Comparison of ENCODE assay signal across 17 mouse cellular contexts in genomic region chr11:53528397-53529252, GRCm38 (mm10). TPM values are rescaled to one million over a fixed set of nuclear protein-coding genes. Genes with fewer than 3 reads are reported as not detected.
DNase-seq lines count a peak whose midpoint lies in the region; ATAC-seq and TF ChIP-seq lines count a peak whose summit lies in the region.
"Had no signal": no experiment of that assay in that cellular context is flagged by ENCODE, and none has a peak within 500 bp of the region (broad histone marks: within the 10 kb centered on the region; RNA-seq: fewer than 3 reads in every experiment).

No protein-coding gene starts in this region.

- no peak overlapping the region for H3K9ac ChIP-seq in forebrain, embryonic 15.5 days (replicated peaks)
- H3K9ac ChIP-seq in forebrain, embryonic 12.5 days = no peak overlapping the region
- no peak overlapping the region for H3K9ac ChIP-seq in liver, embryonic 16.5 days (ENCODE audit: low read depth, low read length)
- H3K9ac ChIP-seq: hindbrain, embryonic 13.5 days had no signal

- DNase-seq in layer of hippocampus, adult 2 months (ENCODE audit: low spot score in 2 of 2) = no peak
- no peak for DNase-seq in layer of hippocampus, postnatal 36 days
- DNase-seq in Muller cell, postnatal 12 days (ENCODE audit: inconsistent ontology term) = peak; percentile 78
- no peak for DNase-seq in adrenal gland, postnatal 4 days (ENCODE audit: low spot score in 2 of 2)
- DNase-seq in spleen, postnatal 36 days (ENCODE audit: low spot score in 2 of 2) = no peak
- DNase-seq: thymus, postnatal 14 days had no signal

- H3K27me3 ChIP-seq in forebrain, embryonic 15.5 days = no peaks in the 10 kb centered on the region
- no peaks in the 10 kb centered on the region for H3K27me3 ChIP-seq in forebrain, embryonic 12.5 days
- no peaks in the 10 kb centered on the region for H3K27me3 ChIP-seq in liver, embryonic 16.5 days (ENCODE audit: control insufficient read depth, insufficient read depth, low read depth, low read length)
- H3K27me3 ChIP-seq: hindbrain, embryonic 13.5 days; liver, embryonic 15.5 days had no signal

- no peak overlapping the region for H3K4me2 ChIP-seq in forebrain, embryonic 15.5 days (replicated peaks)
- H3K4me2 ChIP-seq in forebrain, embryonic 12.5 days = no peak overlapping the region
- no peak overlapping the region for H3K4me2 ChIP-seq in liver, embryonic 16.5 days (ENCODE audit: low read depth, low read length)
- H3K4me2 ChIP-seq: hindbrain, embryonic 13.5 days; liver, embryonic 15.5 days had no signal

- ATAC-seq in forebrain, embryonic 15.5 days (replicated peaks) = no peak
- ATAC-seq in forebrain, embryonic 12.5 days (ENCODE audit: low FRiP score) = no peak
- 0 out of 2 replicates have a peak, but pooled peaks have one; percentile 14 for ATAC-seq in liver, embryonic 16.5 days (ENCODE audit: low read depth)

- no peak for TF ChIP-seq CTCF in layer of hippocampus, adult 2 months (conservative IDR thresholded peaks at IDR 0.05)

- WGBS in forebrain, embryonic 15.5 days = 87% methylated on average over 9 of the region's 9 CpGs
- 89% methylated on average over 7 of the region's 9 CpGs for WGBS in forebrain, embryonic 12.5 days
- WGBS in liver, embryonic 16.5 days (ENCODE audit: insufficient replicate concordance) = 49% methylated on average over 9 of the region's 9 CpGs

- H3K36me3 ChIP-seq in forebrain, embryonic 15.5 days = peaks cover 7% of the 10 kb centered on the region
- H3K36me3 ChIP-seq in forebrain, embryonic 12.5 days (replicated peaks) = peaks cover 7% of the 10 kb centered on the region; the same call in 1 of the 2 replicates
- peaks cover 2% of the 10 kb centered on the region for H3K36me3 ChIP-seq in liver, embryonic 16.5 days (ENCODE audit: control insufficient read depth, insufficient read depth)

- H3K27ac ChIP-seq in forebrain, embryonic 15.5 days (replicated peaks) = 0 out of 2 replicates have a peak overlapping the region, but pooled peaks have one; percentile 29
- no peak overlapping the region for H3K27ac ChIP-seq in forebrain, embryonic 12.5 days
- peak overlapping the region; percentile 79 for H3K27ac ChIP-seq in layer of hippocampus, adult 2 months
- no peak overlapping the region for H3K27ac ChIP-seq in liver, embryonic 16.5 days (ENCODE audit: low read length)
- H3K27ac ChIP-seq: hindbrain, embryonic 13.5 days; kidney, postnatal 0 days; liver, embryonic 15.5 days had no signal

- no peaks in the 10 kb centered on the region for H3K9me3 ChIP-seq in forebrain, embryonic 15.5 days
- H3K9me3 ChIP-seq in forebrain, embryonic 12.5 days = no peaks in the 10 kb centered on the region
- H3K9me3 ChIP-seq in liver, embryonic 16.5 days (replicated peaks; ENCODE audit: control insufficient read depth, low read length) = no peaks in the 10 kb centered on the region
- H3K9me3 ChIP-seq: hindbrain, embryonic 13.5 days; liver, embryonic 15.5 days had no signal

- H3K4me1 ChIP-seq in forebrain, embryonic 15.5 days = peaks cover 19% of the 10 kb centered on the region
- peaks cover 12% of the 10 kb centered on the region for H3K4me1 ChIP-seq in forebrain, embryonic 12.5 days
- peaks cover 16% of the 10 kb centered on the region for H3K4me1 ChIP-seq in liver, embryonic 16.5 days (ENCODE audit: control insufficient read depth, low read depth, low read length)

- no peak overlapping the region for H3K4me3 ChIP-seq in forebrain, embryonic 15.5 days
- no peak overlapping the region for H3K4me3 ChIP-seq in forebrain, embryonic 12.5 days (replicated peaks)
- H3K4me3 ChIP-seq in layer of hippocampus, adult 2 months = no peak overlapping the region
- no peak overlapping the region for H3K4me3 ChIP-seq in liver, embryonic 16.5 days (ENCODE audit: low read depth, low read length)
- H3K4me3 ChIP-seq: hindbrain, embryonic 13.5 days; liver, embryonic 15.5 days had no signal

RNA-seq across cellular contexts. Expression of gene Sept8, which starts 9.6 kb away (rescaled TPM):
- polyA plus RNA-seq in forebrain, embryonic 15.5 days (2015; fragmentation: Nextera tagmentation; extraction: Ambion mirVana) = 21.6 and 23.1 TPM in 2 replicates
- 22.5 and 23.7 TPM in 2 replicates for polyA plus RNA-seq in forebrain, embryonic 12.5 days (2016; fragmentation: Nextera tagmentation; extraction: Ambion mirVana)
- 100 to 1,000 TPM; 240 to 254 TPM for total RNA-seq in layer of hippocampus, adult 2 months (2021)
- total RNA-seq in layer of hippocampus, postnatal 36 days (2021) = 100 to 1,000 TPM; 256 to 257 TPM
- polyA plus RNA-seq in liver, embryonic 16.5 days (2015; fragmentation: Nextera tagmentation; extraction: Ambion mirVana) = 16.5 and 18.9 TPM in 2 replicates
- 10 to 100 TPM; 60.4 to 65.7 TPM for total RNA-seq in adrenal gland, postnatal 4 days (2021)

RNA-seq across cellular contexts. Expression of gene Kif3a, which starts 38.6 kb away (rescaled TPM):
- polyA plus RNA-seq in forebrain, embryonic 15.5 days (2015; fragmentation: Nextera tagmentation; extraction: Ambion mirVana) = 262 and 280 TPM in 2 replicates
- polyA plus RNA-seq in forebrain, embryonic 12.5 days (2016; fragmentation: Nextera tagmentation; extraction: Ambion mirVana) = 120 and 145 TPM in 2 replicates
- 100 to 1,000 TPM; 130 to 133 TPM for total RNA-seq in layer of hippocampus, adult 2 months (2021)
- total RNA-seq in layer of hippocampus, postnatal 36 days (2021) = 100 to 1,000 TPM; 131 to 139 TPM
- 7.4 and 9.7 TPM in 2 replicates for polyA plus RNA-seq in liver, embryonic 16.5 days (2015; fragmentation: Nextera tagmentation; extraction: Ambion mirVana)
- 10 to 100 TPM; 27.5 to 30.1 TPM for total RNA-seq in adrenal gland, postnatal 4 days (2021)

RNA-seq across cellular contexts. Expression of gene Sowaha, which starts 48.6 kb away (rescaled TPM):
- polyA plus RNA-seq in forebrain, embryonic 15.5 days (2015; fragmentation: Nextera tagmentation; extraction: Ambion mirVana) = 1.8 and 1.9 TPM in 2 replicates
- 1.1 and 1.6 TPM in 2 replicates for polyA plus RNA-seq in forebrain, embryonic 12.5 days (2016; fragmentation: Nextera tagmentation; extraction: Ambion mirVana)
- 100 to 1,000 TPM; 137 to 142 TPM for total RNA-seq in layer of hippocampus, adult 2 months (2021)
- total RNA-seq in layer of hippocampus, postnatal 36 days (2021) = 100 to 1,000 TPM; 140 to 143 TPM
- 13.5 and 15.9 TPM in 2 replicates for polyA plus RNA-seq in liver, embryonic 16.5 days (2015; fragmentation: Nextera tagmentation; extraction: Ambion mirVana)
- 1 to 10 TPM; 1.7 to 2.2 TPM for total RNA-seq in adrenal gland, postnatal 4 days (2021)

RNA-seq across cellular contexts. Expression of gene Gm9945, which starts 48.7 kb away (rescaled TPM):
- polyA plus RNA-seq in forebrain, embryonic 15.5 days (2015; fragmentation: Nextera tagmentation; extraction: Ambion mirVana) = 0.50 TPM in 1 of 2 replicates, not detected in the other
- 0.29 TPM in 1 of 2 replicates, not detected in the other for polyA plus RNA-seq in forebrain, embryonic 12.5 days (2016; fragmentation: Nextera tagmentation; extraction: Ambion mirVana)
- total RNA-seq in layer of hippocampus, adult 2 months (2021) = 1 to 10 TPM; 2.5 to 3.4 TPM
- 1 to 10 TPM; 2.3 TPM for total RNA-seq in layer of hippocampus, postnatal 36 days (2021)
- 0.49 and 0.64 TPM in 2 replicates for polyA plus RNA-seq in liver, embryonic 16.5 days (2015; fragmentation: Nextera tagmentation; extraction: Ambion mirVana)
- not detected for total RNA-seq in adrenal gland, postnatal 4 days (2021)
- total RNA-seq: adrenal gland, postnatal 10 days; gastrocnemius, postnatal 10 days had no signal
- polyA plus RNA-seq: embryonic facial prominence, embryonic 14.5 days; hindbrain, embryonic 13.5 days; kidney, postnatal 0 days; small intestine, adult 2 months had no signal

RNA-seq across cellular contexts. Expression of gene Gm9837, which starts 58.3 kb away (rescaled TPM):
- not detected in 2 replicates for polyA plus RNA-seq in forebrain, embryonic 15.5 days (2015; fragmentation: Nextera tagmentation; extraction: Ambion mirVana)
- polyA plus RNA-seq in forebrain, embryonic 12.5 days (2016; fragmentation: Nextera tagmentation; extraction: Ambion mirVana) = not detected in 2 replicates
- total RNA-seq in layer of hippocampus, adult 2 months (2021) = under 1 TPM in 1 of 2 experiments, not detected in 1; 0.52 TPM
- under 1 TPM in 1 of 2 experiments, not detected in 1; 0.56 TPM for total RNA-seq in layer of hippocampus, postnatal 36 days (2021)
- not detected in 2 replicates for polyA plus RNA-seq in liver, embryonic 16.5 days (2015; fragmentation: Nextera tagmentation; extraction: Ambion mirVana)
- total RNA-seq in adrenal gland, postnatal 4 days (2021) = not detected
- total RNA-seq: adrenal gland, postnatal 10 days; gastrocnemius, postnatal 10 days; left cerebral cortex, adult 18-20 months had no signal
- polyA plus RNA-seq: embryonic facial prominence, embryonic 14.5 days; hindbrain, embryonic 13.5 days; kidney, postnatal 0 days; liver, embryonic 15.5 days; small intestine, adult 2 months had no signal

Comparison
In these comparisons a context has a peak if more than half of its experiments do, and no peak if none do; other contexts are left out.
1. H3K27ac ChIP-seq: peak in forebrain, embryonic 15.5 days (single experiment) and layer of hippocampus, adult 2 months (single experiment); none in forebrain, embryonic 12.5 days (single experiment) and liver, embryonic 16.5 days (single experiment).
2. RNA of gene Kif3a, which starts 38.6 kb away (total RNA-seq): 131 to 139 TPM in layer of hippocampus, postnatal 36 days and 130 to 133 TPM in layer of hippocampus, adult 2 months; 27.5 to 30.1 TPM in adrenal gland, postnatal 4 days; every median in the first group is over 4 times any median in the second.
3. RNA of gene Sowaha, which starts 48.6 kb away (total RNA-seq): 140 to 143 TPM in layer of hippocampus, postnatal 36 days and 137 to 142 TPM in layer of hippocampus, adult 2 months; 1.7 to 2.2 TPM in adrenal gland, postnatal 4 days; every median in the first group is over 10 times any median in the second.